8 mouse cellular contexts compared by ENCODE assay signal in genomic region chr19:7040637-7041130, GRCm38 (mm10). TPM values are rescaled to one million over a fixed set of nuclear protein-coding genes. Genes with fewer than 3 reads are reported as not detected.
DNase-seq lines count a peak whose midpoint lies in the region; ATAC-seq and TF ChIP-seq lines count a peak whose summit lies in the region.

No protein-coding gene starts in this region.

- peaks cover 37% of the 10 kb centered on the region for H3K79me2 ChIP-seq in macrophage (ENCODE audit: inconsistent target)

- peaks cover 12 to 35% of the 10 kb centered on the region in 2 experiments for H3K4me1 ChIP-seq in heart, embryonic 14.5 days (ENCODE audit: control insufficient read depth in 2 of 2, insufficient read depth in 2 of 2, low read length in 2 of 2)
- no peaks in the 10 kb centered on the region; a peak in 1 of 4 replicates for H3K4me1 ChIP-seq in ES-E14 (ENCODE audit: control insufficient read depth in 2 of 2, insufficient read depth in 2 of 2, low read length in 2 of 2, poor library complexity in 1 of 2)
- peaks cover 29% of the 10 kb centered on the region for H3K4me1 ChIP-seq in forebrain, embryonic 16.5 days (replicated peaks; ENCODE audit: control insufficient read depth, insufficient read depth, low read length)

- no peak for DNase-seq in heart, adult 8-10 months (ENCODE audit: low spot score)
- DNase-seq in ES-E14 (ENCODE audit: low read depth, low spot score): no peak
- DNase-seq in ovary, postnatal 36 days (ENCODE audit: low spot score): no peak
- DNase-seq in frontal cortex, adult 2 months (ENCODE audit: extremely low spot score in 1 of 2, low spot score in 1 of 2): no peak
- no peak for DNase-seq in layer of hippocampus, postnatal 36 days

- H3K36me3 ChIP-seq in heart, embryonic 14.5 days (ENCODE audit: control insufficient read depth, insufficient read depth, low read length): 0 out of 2 replicates have a peak, but pooled peaks cover under 1% of the 10 kb centered on the region
- no peaks in the 10 kb centered on the region; the same call in 1 of the 2 replicates for H3K36me3 ChIP-seq in ES-E14 (ENCODE audit: control insufficient read depth, insufficient read depth, low read length, poor library complexity, severe bottlenecking)
- no peaks in the 10 kb centered on the region for H3K36me3 ChIP-seq in forebrain, embryonic 16.5 days (ENCODE audit: control insufficient read depth, insufficient read depth)
- H3K36me3 ChIP-seq in macrophage (ENCODE audit: inconsistent target): no peaks in the 10 kb centered on the region

- no peak for ATAC-seq in heart, embryonic 14.5 days (ENCODE audit: insufficient number of reproducible peaks, insufficient read depth, low FRiP score, low read depth)
- no peak for ATAC-seq in forebrain, embryonic 16.5 days

- H3K27me3 ChIP-seq in heart, embryonic 14.5 days (ENCODE audit: control insufficient read depth, insufficient read depth, low read length): no peaks in the 10 kb centered on the region
- H3K27me3 ChIP-seq in forebrain, embryonic 16.5 days (replicated peaks; ENCODE audit: control insufficient read depth, insufficient read depth, low read length): no peaks in the 10 kb centered on the region

- in situ Hi-C loops in ES-E14 (cut with MboI; ENCODE audit: low sequenced_read_pairs in 2 of 2, unreplicated experiment in 2 of 2): no loop called here

- H3K27ac ChIP-seq in heart, embryonic 14.5 days (replicated peaks in 1 of 2; ENCODE audit: control insufficient read depth in 1 of 2, insufficient read depth in 1 of 2, low read depth in 2 of 2, low read length in 2 of 2): peak overlapping the region; percentile 85 to 94
- peak overlapping the region; percentile 61 for H3K27ac ChIP-seq in ES-E14 (ENCODE audit: insufficient read depth, low read depth, low read length, poor library complexity, severe bottlenecking)
- peak overlapping the region; percentile 98 for H3K27ac ChIP-seq in forebrain, embryonic 16.5 days (ENCODE audit: low read length)
- peak overlapping the region; percentile 70 for H3K27ac ChIP-seq in macrophage

- H3K4me3 ChIP-seq in heart, embryonic 14.5 days (ENCODE audit: control insufficient read depth in 1 of 2, insufficient read depth in 1 of 2, low read depth in 1 of 2, low read length in 2 of 2): peak overlapping the region; percentile 47 to 55
- H3K4me3 ChIP-seq in ES-E14 (ENCODE audit: insufficient read depth in 1 of 2, low read depth in 1 of 2, low read length in 2 of 2, poor library complexity in 1 of 2, severe bottlenecking in 1 of 2) (peak overlapping the region; percentile 75 to 88), macrophage (ENCODE audit: inconsistent target) (peak overlapping the region; percentile 70)
- peak overlapping the region; percentile 64 for H3K4me3 ChIP-seq in forebrain, embryonic 16.5 days (replicated peaks; ENCODE audit: low read length)

- H3K9me3 ChIP-seq in heart, embryonic 14.5 days (ENCODE audit: control insufficient read depth, low read length): no peaks in the 10 kb centered on the region
- no peaks in the 10 kb centered on the region for H3K9me3 ChIP-seq in ES-E14 (ENCODE audit: control insufficient read depth, insufficient read depth, low read depth, low read length)
- no peaks in the 10 kb centered on the region for H3K9me3 ChIP-seq in forebrain, embryonic 16.5 days (ENCODE audit: control insufficient read depth, low read length)

- WGBS in heart, embryonic 14.5 days: 16% methylated on average over 13 of the region's 13 CpGs
- 21% methylated on average over 13 of the region's 13 CpGs for WGBS in forebrain, embryonic 16.5 days
- 27% methylated on average over 13 of the region's 13 CpGs for WGBS in macrophage (ENCODE audit: missing documents)

- H3K4me2 ChIP-seq in heart, embryonic 14.5 days (ENCODE audit: low read length): peak overlapping the region; percentile 76
- H3K4me2 ChIP-seq in forebrain, embryonic 16.5 days (ENCODE audit: low read length): peak overlapping the region; percentile 97

- H3K9ac ChIP-seq in heart, embryonic 14.5 days (ENCODE audit: low read length): peak overlapping the region; percentile 83
- H3K9ac ChIP-seq in ES-E14 (ENCODE audit: insufficient read depth, low read depth, low read length, poor library complexity, severe bottlenecking): peak overlapping the region; percentile 88
- H3K9ac ChIP-seq in forebrain, embryonic 16.5 days (replicated peaks; ENCODE audit: low read depth, low read length): peak overlapping the region; percentile 82

TF ChIP-seq in ES-E14, 5 proteins besides CTCF, POLR2A, EP300 and RAD21:
- TF ChIP-seq HCFC1 (IDR thresholded peaks at IDR 0.05; ENCODE audit: borderline replicate concordance, insufficient read depth, low read length) (no peak), ZC3H11A (IDR thresholded peaks at IDR 0.05; ENCODE audit: borderline replicate concordance, low read depth, low read length) (no peak), MAFK (IDR thresholded peaks at IDR 0.05; ENCODE audit: insufficient read depth, low read depth, low read length) (no peak), CHD2 (IDR thresholded peaks at IDR 0.05; ENCODE audit: low read depth, low read length) (no peak), ZNF384 (IDR thresholded peaks at IDR 0.05; ENCODE audit: low read depth, low read length) (no peak)

RNA-seq across cellular contexts. Expression of gene Stip1, which starts 0.9 kb away (rescaled TPM):
- polyA plus RNA-seq in heart, embryonic 14.5 days (2014; fragmentation: Nextera tagmentation; extraction: Ambion mirVana): 174 and 175 TPM in 2 replicates
- 100 to 1,000 TPM in 3 of 4 experiments, 10 to 100 TPM in 1; 96.7 to 125 (median 109) TPM for total RNA-seq in heart, adult 8-10 months (2022)
- 217 and 280 TPM in 2 replicates for total RNA-seq in ES-E14 (2012; rRNA removed)
- 246 and 247 TPM in 2 replicates for polyA plus RNA-seq in forebrain, embryonic 16.5 days (2015; fragmentation: Nextera tagmentation; extraction: Ambion mirVana)
- total RNA-seq in macrophage (2018; cell fraction: chromatin; rRNA removed): 10 to 100 TPM; 15.1 to 68.0 (median 30.0) TPM
- 100 to 1,000 TPM in 3 of 26 experiments, 10 to 100 TPM in 23; 58.9 to 126 (median 84.4) TPM for total RNA-seq in macrophage (2018; cell fraction: cytosol; rRNA removed)
- 10 to 100 TPM; 18.8 to 70.9 (median 47.2) TPM for total RNA-seq in macrophage (2018; cell fraction: nucleus; rRNA removed)
- polyA plus RNA-seq in macrophage (2018): 53.3 to 149 TPM (median 126 TPM) in 3 replicates
- 141 and 148 TPM in 2 replicates for polyA plus RNA-seq in frontal cortex, adult 2 months (2012; rRNA removed)
- 100 to 1,000 TPM; 216 to 229 TPM for total RNA-seq in layer of hippocampus, postnatal 36 days (2021)

RNA-seq across cellular contexts. Expression of gene Macrod1, which starts 15.9 kb away (rescaled TPM):
- polyA plus RNA-seq in heart, embryonic 14.5 days (2014; fragmentation: Nextera tagmentation; extraction: Ambion mirVana): 50.5 and 53.0 TPM in 2 replicates
- total RNA-seq in heart, adult 8-10 months (2022): 100 to 1,000 TPM; 318 to 340 (median 328) TPM
- total RNA-seq in ES-E14 (2012; rRNA removed): 1.4 and 3.5 TPM in 2 replicates
- 4.0 and 5.3 TPM in 2 replicates for polyA plus RNA-seq in forebrain, embryonic 16.5 days (2015; fragmentation: Nextera tagmentation; extraction: Ambion mirVana)
- 10 to 100 TPM in 1 of 26 experiments, 1 to 10 TPM in 21, under 1 TPM in 2, not detected in 2; 0.93 to 10.4 (median 2.1) TPM for total RNA-seq in macrophage (2018; cell fraction: chromatin; rRNA removed)
- total RNA-seq in macrophage (2018; cell fraction: cytosol; rRNA removed): 10 to 100 TPM in 10 of 26 experiments, 1 to 10 TPM in 16; 1.2 to 14.3 (median 5.5) TPM
- 1 to 10 TPM in 14 of 26 experiments, under 1 TPM in 9, not detected in 3; 0.56 to 7.9 (median 1.8) TPM for total RNA-seq in macrophage (2018; cell fraction: nucleus; rRNA removed)
- 5.5 to 13.5 TPM (median 7.3 TPM) in 3 replicates for polyA plus RNA-seq in macrophage (2018)
- 22.3 and 27.2 TPM in 2 replicates for polyA plus RNA-seq in frontal cortex, adult 2 months (2012; rRNA removed)
- total RNA-seq in layer of hippocampus, postnatal 36 days (2021): 10 to 100 TPM; 20.4 to 22.2 TPM

RNA-seq across cellular contexts. Expression of gene Fermt3, which starts 21.4 kb away (rescaled TPM):
- 5.2 and 6.6 TPM in 2 replicates for polyA plus RNA-seq in heart, embryonic 14.5 days (2014; fragmentation: Nextera tagmentation; extraction: Ambion mirVana)
- 1 to 10 TPM; 3.3 to 9.6 (median 4.4) TPM for total RNA-seq in heart, adult 8-10 months (2022)
- total RNA-seq in ES-E14 (2012; rRNA removed): 2.6 and 3.8 TPM in 2 replicates
- polyA plus RNA-seq in forebrain, embryonic 16.5 days (2015; fragmentation: Nextera tagmentation; extraction: Ambion mirVana): 3.3 and 3.8 TPM in 2 replicates
- total RNA-seq in macrophage (2018; cell fraction: chromatin; rRNA removed): 100 to 1,000 TPM in 25 of 26 experiments, 10 to 100 TPM in 1; 37.2 to 733 (median 434) TPM
- 100 to 1,000 TPM; 156 to 317 (median 234) TPM for total RNA-seq in macrophage (2018; cell fraction: cytosol; rRNA removed)
- total RNA-seq in macrophage (2018; cell fraction: nucleus; rRNA removed): 100 to 1,000 TPM in 24 of 26 experiments, 10 to 100 TPM in 2; 63.6 to 558 (median 382) TPM
- polyA plus RNA-seq in macrophage (2018): 194 to 236 TPM (median 225 TPM) in 3 replicates
- polyA plus RNA-seq in frontal cortex, adult 2 months (2012; rRNA removed): 5.1 and 5.5 TPM in 2 replicates
- total RNA-seq in layer of hippocampus, postnatal 36 days (2021): 1 to 10 TPM; 3.9 to 5.0 TPM

RNA-seq across cellular contexts. Expression of gene Trpt1, which starts 44.8 kb away (rescaled TPM):
- 20.0 and 22.0 TPM in 2 replicates for polyA plus RNA-seq in heart, embryonic 14.5 days (2014; fragmentation: Nextera tagmentation; extraction: Ambion mirVana)
- total RNA-seq in heart, adult 8-10 months (2022): 10 to 100 TPM; 26.1 to 30.5 (median 27.3) TPM
- total RNA-seq in ES-E14 (2012; rRNA removed): 5.0 and 6.9 TPM in 2 replicates
- polyA plus RNA-seq in forebrain, embryonic 16.5 days (2015; fragmentation: Nextera tagmentation; extraction: Ambion mirVana): 12.5 and 17.9 TPM in 2 replicates
- 1 to 10 TPM in 22 of 26 experiments, under 1 TPM in 2, not detected in 2; 0.86 to 5.6 (median 3.3) TPM for total RNA-seq in macrophage (2018; cell fraction: chromatin; rRNA removed)
- 1 to 10 TPM in 13 of 26 experiments, under 1 TPM in 13; 0.45 to 1.7 (median 0.97) TPM for total RNA-seq in macrophage (2018; cell fraction: cytosol; rRNA removed)
- total RNA-seq in macrophage (2018; cell fraction: nucleus; rRNA removed): 1 to 10 TPM in 21 of 26 experiments, under 1 TPM in 4, not detected in 1; 0.78 to 6.6 (median 2.1) TPM
- polyA plus RNA-seq in macrophage (2018): 0.55 to 0.80 TPM (median 0.66 TPM) in 3 replicates
- 24.7 and 25.4 TPM in 2 replicates for polyA plus RNA-seq in frontal cortex, adult 2 months (2012; rRNA removed)
- 10 to 100 TPM; 13.1 to 17.8 TPM for total RNA-seq in layer of hippocampus, postnatal 36 days (2021)

RNA-seq across cellular contexts. Expression of gene Nudt22, which starts 44.8 kb away (rescaled TPM):
- 29.7 and 31.8 TPM in 2 replicates for polyA plus RNA-seq in heart, embryonic 14.5 days (2014; fragmentation: Nextera tagmentation; extraction: Ambion mirVana)
- 10 to 100 TPM; 26.8 to 34.4 (median 29.9) TPM for total RNA-seq in heart, adult 8-10 months (2022)
- total RNA-seq in ES-E14 (2012; rRNA removed): 12.7 and 13.2 TPM in 2 replicates
- polyA plus RNA-seq in forebrain, embryonic 16.5 days (2015; fragmentation: Nextera tagmentation; extraction: Ambion mirVana): 15.5 and 16.0 TPM in 2 replicates
- 10 to 100 TPM in 2 of 26 experiments, 1 to 10 TPM in 22, under 1 TPM in 1, not detected in 1; 0.93 to 12.8 (median 4.3) TPM for total RNA-seq in macrophage (2018; cell fraction: chromatin; rRNA removed)
- 1 to 10 TPM; 2.1 to 8.4 (median 6.4) TPM for total RNA-seq in macrophage (2018; cell fraction: cytosol; rRNA removed)
- total RNA-seq in macrophage (2018; cell fraction: nucleus; rRNA removed): 1 to 10 TPM in 25 of 26 experiments, not detected in 1; 1.4 to 9.5 (median 4.6) TPM
- polyA plus RNA-seq in macrophage (2018): 4.5 to 6.6 TPM (median 5.3 TPM) in 3 replicates
- 12.5 and 12.9 TPM in 2 replicates for polyA plus RNA-seq in frontal cortex, adult 2 months (2012; rRNA removed)
- total RNA-seq in layer of hippocampus, postnatal 36 days (2021): 10 to 100 TPM; 13.8 to 14.3 TPM

Comparison
In these comparisons a context has a peak if more than half of its experiments do, and no peak if none do; other contexts are left out.
1. RNA of gene Fermt3, which starts 21.4 kb away (polyA plus RNA-seq): 194 to 236 TPM in macrophage; 5.1 to 5.5 TPM in frontal cortex, adult 2 months, 5.2 to 6.6 TPM in heart, embryonic 14.5 days and 3.3 to 3.8 TPM in forebrain, embryonic 16.5 days; every median in the first group is over 10 times any median in the second.
2. Peak in every context shown above with its lines, with median percentiles within 50 percentile points of each other: H3K27ac ChIP-seq, H3K4me3 ChIP-seq and H3K9ac ChIP-seq.